Mouse (Mus musculus): ENCODE results near the gene Col8a1. TPM values are rescaled to one million over a fixed set of nuclear protein-coding genes. Genes with fewer than 3 reads are reported as not detected.

Col8a1 gene
- polyA plus RNA-seq, 1 experiment from 2014 or later: 39.7 TPM

DNA sequence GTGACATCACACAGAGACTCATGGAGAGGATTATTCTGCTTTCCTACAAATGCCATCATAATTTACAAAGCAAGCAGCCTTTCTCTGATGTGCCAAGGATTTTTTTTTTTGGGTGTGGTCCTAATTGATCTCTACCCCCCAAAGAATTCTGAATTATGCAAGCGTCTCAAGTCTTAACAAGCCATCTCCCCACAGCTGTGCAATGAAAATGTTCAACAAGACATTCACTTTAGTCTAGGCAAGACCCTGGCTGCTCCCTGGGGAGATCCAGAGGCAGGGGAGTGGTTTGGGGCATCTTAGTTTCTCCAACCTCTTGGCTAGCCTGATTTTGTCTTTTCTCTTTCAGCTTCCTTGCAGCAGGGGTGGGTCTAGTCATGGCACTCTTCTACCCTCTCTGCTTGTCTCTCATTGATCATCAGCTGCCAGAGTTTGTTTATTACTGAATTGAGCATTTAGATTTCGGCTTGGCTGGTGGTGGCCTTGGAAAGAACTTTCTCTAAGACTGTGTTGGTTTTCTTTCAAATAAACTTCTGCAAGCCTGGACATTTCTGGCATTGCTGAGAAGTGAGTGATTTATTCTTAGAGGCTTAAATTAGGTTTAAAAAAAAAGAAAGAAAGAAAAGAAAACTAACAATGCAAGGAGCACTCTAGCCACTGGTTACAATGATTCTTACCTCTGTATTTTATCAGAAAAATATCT is 7.0 kb downstream of the Col8a1 start:
- ATAC-seq (ENCODE audit: insufficient number of reproducible peaks, insufficient read depth, low FRiP score, low TSS enrichment, low read depth): no peak
- Histone ChIP-seq H3K27ac (no peak overlapping the region), H3K36me3 (no peaks in the 10 kb centered on the region), H3K9me3 (no peaks in the 10 kb centered on the region), H3K4me3 (no peak overlapping the region), H3K4me2 (no peak overlapping the region), H3K9ac (no peak overlapping the region), H3K4me1 (peaks cover 9% of the 10 kb centered on the region; the same call in 1 of the 2 replicates), H3K27me3 (no peaks in the 10 kb centered on the region)
- WGBS: 64% methylated on average over 2 of the region's 2 CpGs

DNA sequence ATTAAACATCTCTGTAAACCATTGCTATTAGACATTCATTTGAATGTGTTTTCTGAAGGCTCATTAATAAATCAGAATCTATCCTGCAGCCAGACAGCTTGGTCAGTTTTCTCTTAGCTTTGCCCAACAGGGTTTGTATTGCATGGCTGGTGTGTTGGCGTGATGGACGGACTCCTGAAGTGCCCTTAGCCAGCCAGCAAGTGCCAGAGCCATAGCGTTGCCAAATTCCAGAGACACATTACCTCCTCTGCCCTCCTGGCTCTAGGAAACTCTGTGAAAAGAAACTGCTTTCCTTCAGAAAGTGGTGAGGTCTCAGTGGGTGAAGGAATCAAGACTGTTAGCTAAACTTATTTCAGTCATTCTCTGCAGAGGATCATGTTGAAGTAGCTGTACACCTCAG is 14.4 kb downstream of the Col8a1 start:
- Histone ChIP-seq H3K4me3 (no peak overlapping the region), H3K9ac (no peak overlapping the region), H3K4me2 (no peak overlapping the region), H3K27ac (no peak overlapping the region), H3K36me3 (no peaks in the 10 kb centered on the region), H3K4me1 (0 out of 2 replicates have a peak, but pooled peaks cover 6% of the 10 kb centered on the region), H3K9me3 (no peaks in the 10 kb centered on the region; the same call in 1 of the 2 replicates), H3K27me3 (no peaks in the 10 kb centered on the region)
- WGBS: 92% methylated on average over 3 of the region's 3 CpGs
- ATAC-seq (ENCODE audit: insufficient number of reproducible peaks, insufficient read depth, low FRiP score, low TSS enrichment, low read depth): no peak

DNA sequence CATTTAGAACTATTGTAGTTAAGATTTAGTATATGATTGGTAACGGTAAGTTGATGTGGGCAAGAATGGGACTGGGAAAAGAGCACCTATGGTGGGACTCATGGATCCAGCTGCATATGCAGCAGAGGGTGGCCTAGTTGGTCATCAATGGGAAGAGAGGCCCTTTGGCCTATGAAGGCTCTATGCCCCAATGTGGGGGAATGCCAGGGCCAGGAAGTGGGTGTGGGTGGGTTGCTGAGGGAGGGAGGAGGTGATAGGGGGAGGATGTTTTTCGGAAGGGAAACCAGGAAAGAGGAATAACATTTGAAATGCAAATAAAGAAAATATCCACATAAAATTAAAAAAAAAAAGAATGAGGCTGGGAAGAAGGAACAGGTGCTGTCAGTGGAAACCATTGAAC is 19.6 kb downstream of the Col8a1 start:
- H3K36me3 ChIP-seq: no peaks in the 10 kb centered on the region
- 94% methylated on average over 2 of the region's 2 CpGs for WGBS
- no peaks in the 10 kb centered on the region for H3K27me3 ChIP-seq
- no peak overlapping the region for H3K4me3 ChIP-seq
- no peak overlapping the region for H3K27ac ChIP-seq
- H3K9me3 ChIP-seq: no peaks in the 10 kb centered on the region; the same call in 1 of the 2 replicates
- no peak for ATAC-seq (ENCODE audit: insufficient number of reproducible peaks, insufficient read depth, low FRiP score, low TSS enrichment, low read depth)
- no peak overlapping the region for H3K4me2 ChIP-seq
- no peak overlapping the region for H3K9ac ChIP-seq
- H3K4me1 ChIP-seq: peaks cover 18% of the 10 kb centered on the region; the same call in 1 of the 2 replicates

- Histone ChIP-seq H3K4me3 (no peak overlapping the region), H3K36me3 (no peaks in the 10 kb centered on the region), H3K4me1 (peaks cover 18% of the 10 kb centered on the region; the same call in 1 of the 2 replicates), H3K4me2 (no peak overlapping the region), H3K9me3 (no peaks in the 10 kb centered on the region; the same call in 1 of the 2 replicates), H3K9ac (no peak overlapping the region), H3K27me3 (no peaks in the 10 kb centered on the region), H3K27ac (peak overlapping the region; percentile 71; the same call in 1 of the 2 replicates)
- ATAC-seq (ENCODE audit: insufficient number of reproducible peaks, insufficient read depth, low FRiP score, low TSS enrichment, low read depth): no peak
- WGBS: 25% methylated on average over 1 of the region's 1 CpGs
Observed at GRCm38 (mm10) chr16:57733545-57733944, 21.0 kb downstream of the Col8a1 start.

GRCm38 (mm10) chr16:57733139-57733538 is 21.4 kb downstream of the Col8a1 start:
- Histone ChIP-seq H3K27ac (peak overlapping the region; percentile 71), H3K9me3 (no peaks in the 10 kb centered on the region; the same call in 1 of the 2 replicates), H3K27me3 (no peaks in the 10 kb centered on the region), H3K4me2 (no peak overlapping the region), H3K36me3 (no peaks in the 10 kb centered on the region), H3K9ac (no peak overlapping the region), H3K4me1 (peaks cover 18% of the 10 kb centered on the region; the same call in 1 of the 2 replicates), H3K4me3 (no peak overlapping the region)
- WGBS: 39% methylated on average over 3 of the region's 3 CpGs
- no peak for ATAC-seq (ENCODE audit: insufficient number of reproducible peaks, insufficient read depth, low FRiP score, low TSS enrichment, low read depth)

GRCm38 (mm10) chr16:57724978-57725377 is 29.6 kb downstream of the Col8a1 start:
- Histone ChIP-seq H3K9me3 (no peaks in the 10 kb centered on the region), H3K4me2 (no peak overlapping the region)
- no peak for ATAC-seq (ENCODE audit: insufficient number of reproducible peaks, insufficient read depth, low FRiP score, low TSS enrichment, low read depth)

GRCm38 (mm10) chr16:57718982-57719381 is 35.6 kb downstream of the Col8a1 start:
- H3K9me3 ChIP-seq: no peaks in the 10 kb centered on the region
- no peak for ATAC-seq (ENCODE audit: insufficient number of reproducible peaks, insufficient read depth, low FRiP score, low TSS enrichment, low read depth)
- H3K27me3 ChIP-seq: no peaks in the 10 kb centered on the region
- 82% methylated on average over 2 of the region's 2 CpGs for WGBS
- H3K4me2 ChIP-seq: no peak overlapping the region
- no peaks in the 10 kb centered on the region for H3K4me1 ChIP-seq
- H3K4me3 ChIP-seq: no peak overlapping the region
- H3K27ac ChIP-seq: no peak overlapping the region
- H3K9ac ChIP-seq: no peak overlapping the region
- no peaks in the 10 kb centered on the region for H3K36me3 ChIP-seq

More at GRCm38 (mm10) chr16:57724978-57725377, 29.6 kb downstream of the Col8a1 start:
- peaks cover 7% of the 10 kb centered on the region; the same call in 1 of the 2 replicates for H3K4me1 ChIP-seq
- no peaks in the 10 kb centered on the region for H3K27me3 ChIP-seq
- WGBS: 28% methylated on average over 3 of the region's 3 CpGs
- no peaks in the 10 kb centered on the region for H3K36me3 ChIP-seq
- H3K27ac ChIP-seq: no peak overlapping the region
- H3K4me3 ChIP-seq: no peak overlapping the region
- no peak overlapping the region for H3K9ac ChIP-seq

- no peaks in the 10 kb centered on the region for H3K27me3 ChIP-seq
- no peaks in the 10 kb centered on the region for H3K36me3 ChIP-seq
- H3K4me1 ChIP-seq: no peaks in the 10 kb centered on the region
- H3K9ac ChIP-seq: no peak overlapping the region
- no peak overlapping the region for H3K27ac ChIP-seq
- no peaks in the 10 kb centered on the region for H3K9me3 ChIP-seq
- ATAC-seq (ENCODE audit: insufficient number of reproducible peaks, insufficient read depth, low FRiP score, low TSS enrichment, low read depth): no peak
- H3K4me3 ChIP-seq: no peak overlapping the region
- H3K4me2 ChIP-seq: no peak overlapping the region
- WGBS: 83% methylated on average over 5 of the region's 5 CpGs
Observed at GRCm38 (mm10) chr16:57698733-57699132, 55.8 kb downstream of the Col8a1 start.

GRCm38 (mm10) chr16:57694694-57695093 is 59.8 kb downstream of the Col8a1 start:
- Histone ChIP-seq H3K4me1 (no peaks in the 10 kb centered on the region), H3K27ac (no peak overlapping the region), H3K4me2 (no peak overlapping the region), H3K27me3 (no peaks in the 10 kb centered on the region), H3K9me3 (no peaks in the 10 kb centered on the region), H3K9ac (no peak overlapping the region), H3K4me3 (no peak overlapping the region), H3K36me3 (no peaks in the 10 kb centered on the region)
- 58% methylated on average over 1 of the region's 1 CpGs for WGBS
- no peak for ATAC-seq (ENCODE audit: insufficient number of reproducible peaks, insufficient read depth, low FRiP score, low TSS enrichment, low read depth)

GRCm38 (mm10) chr16:57693906-57694522 is 60.5 kb downstream of the Col8a1 start:
- Histone ChIP-seq H3K4me3 (no peak overlapping the region), H3K27me3 (no peaks in the 10 kb centered on the region), H3K27ac (no peak overlapping the region), H3K4me1 (no peaks in the 10 kb centered on the region), H3K36me3 (no peaks in the 10 kb centered on the region), H3K9ac (no peak overlapping the region), H3K4me2 (no peak overlapping the region), H3K9me3 (no peaks in the 10 kb centered on the region)
- no peak; the same call in 1 of the 2 replicates for ATAC-seq (ENCODE audit: insufficient number of reproducible peaks, insufficient read depth, low FRiP score, low TSS enrichment, low read depth)
- 65% methylated on average over 2 of the region's 2 CpGs for WGBS

GRCm38 (mm10) chr16:57685790-57686399 is 68.6 kb downstream of the Col8a1 start:
- no peak overlapping the region for H3K4me2 ChIP-seq
- WGBS: 57% methylated on average over 5 of the region's 5 CpGs
- peak overlapping the region; percentile 41; the same call in 1 of the 2 replicates for H3K27ac ChIP-seq
- no peak overlapping the region for H3K9ac ChIP-seq
- H3K27me3 ChIP-seq: no peaks in the 10 kb centered on the region
- H3K4me1 ChIP-seq: peaks cover 12% of the 10 kb centered on the region
- ATAC-seq (ENCODE audit: insufficient number of reproducible peaks, insufficient read depth, low FRiP score, low TSS enrichment, low read depth): no peak
- no peaks in the 10 kb centered on the region for H3K36me3 ChIP-seq
- no peaks in the 10 kb centered on the region for H3K9me3 ChIP-seq
- no peak overlapping the region for H3K4me3 ChIP-seq

Measured in embryonic facial prominence, embryonic 13.5 days (tissue).